Mouse (Mus musculus) neutrophil, adult 65 days (primary cell): ENCODE measurements around the gene Prpmp5. TPM values are rescaled to one million over a fixed set of nuclear protein-coding genes. Genes with fewer than 3 reads are reported as not detected.

Experiments
- total RNA-seq: library from RNA; stranded (reverse); gene quantifications from 2 replicates; pipeline ENCODE4 v1.2.4, GENCODE M21; 2023

Prpmp5 gene
- not detected in 2 replicates for total RNA-seq

GRCm38 (mm10) chr6:132314657-132315056, at the start of gene Prpmp5:
Prpmp5 (minus strand) TSS chr6:132314757.

GRCm38 (mm10) chr6:132364034-132364433, 49.5 kb upstream of the Prpmp5 start, which contains the start of gene Gm8882:
Gm8882 (minus strand) TSS chr6:132364134.

Other genes starting within 250 kb of the Prpmp5 start
- gene Prb1, start 104.2 kb downstream of the Prpmp5 start, total RNA-seq = not detected in 2 replicates
- gene Gm8882, start 49.4 kb upstream of the Prpmp5 start, total RNA-seq = not detected in 2 replicates